18 mouse cellular contexts compared by ENCODE assay signal in the genomic region with DNA sequence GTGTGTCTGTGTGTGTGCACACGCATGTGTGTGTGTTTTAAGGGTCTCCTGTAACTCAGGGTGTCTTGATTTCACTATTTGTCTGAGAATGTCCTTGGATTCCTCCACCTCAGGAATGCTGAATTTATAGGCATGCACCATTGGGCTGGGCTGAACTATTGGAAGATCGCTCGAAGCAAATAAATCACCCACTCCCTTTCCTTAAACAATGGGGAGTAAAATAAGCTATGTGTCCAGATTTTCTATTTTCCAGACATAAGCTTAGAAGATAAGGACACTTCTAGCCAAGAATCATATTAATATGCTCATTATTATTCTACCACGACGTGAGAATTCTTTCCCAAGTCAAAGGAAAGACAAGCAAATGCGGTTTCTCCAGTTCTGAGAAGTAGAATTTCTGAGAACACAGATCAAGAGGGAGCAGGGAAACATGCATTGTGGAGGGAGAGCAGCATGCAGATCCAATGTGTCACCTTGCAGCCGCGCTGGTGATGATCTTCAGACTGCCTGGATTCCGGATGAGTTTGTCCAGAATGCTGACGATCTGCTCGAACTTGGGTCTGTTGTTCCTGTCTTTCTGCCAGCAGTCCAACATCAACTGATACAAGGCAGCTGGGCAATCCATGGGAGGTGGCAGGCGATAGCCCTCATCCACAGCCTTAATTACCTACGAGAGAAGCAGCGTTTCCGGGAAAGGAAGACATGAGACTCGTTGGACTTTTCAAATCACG.
A peak's percentile ranks its signal among the peaks of the same experiment; 100 is the strongest.
DNase-seq lines count a peak whose midpoint lies in the region; ATAC-seq and TF ChIP-seq lines count a peak whose summit lies in the region.
"Had no signal": no experiment of that assay in that cellular context is flagged by ENCODE, and none has a peak within 500 bp of the region (broad histone marks: within the 10 kb centered on the region; RNA-seq: fewer than 3 reads in every experiment).

No protein-coding gene starts in this region.

- DNase-seq in kidney, adult 2 months, result peak; percentile 0
- DNase-seq in brain, embryonic 14.5 days (ENCODE audit: low read depth), result peak; percentile 18
- DNase-seq in cerebellum, postnatal 14 days, result peak; percentile 75 to 78
- peak; percentile 2 for DNase-seq in lung, postnatal 25 days (ENCODE audit: low spot score)
- no peak for DNase-seq in forebrain, embryonic 11.5 days (ENCODE audit: low spot score)
- DNase-seq in adrenal gland, postnatal 4 days (ENCODE audit: low spot score in 2 of 2), result no peak
- no peak for DNase-seq in testis, postnatal 10 days (ENCODE audit: low spot score)
- DNase-seq: B cell, adult 2 months; gastrocnemius, adult 2 months had no signal

- no peak overlapping the region for H3K4me3 ChIP-seq in kidney, adult 2 months (ENCODE audit: insufficient read depth, low read depth, low read length)
- H3K4me3 ChIP-seq in kidney, embryonic 15.5 days (replicated peaks), result no peak overlapping the region
- no peak overlapping the region for H3K4me3 ChIP-seq in forebrain, embryonic 11.5 days (ENCODE audit: low read depth, low read length)
- H3K4me3 ChIP-seq: embryonic facial prominence, embryonic 10.5 days; forebrain, embryonic 10.5 days; gastrocnemius, adult 2 months; heart, embryonic 15.5 days; hindbrain, embryonic 15.5 days; limb, embryonic 13.5 days; megakaryocyte, embryonic 14.5 days; myocyte had no signal

- no peaks in the 10 kb centered on the region for H3K9me3 ChIP-seq in kidney, embryonic 15.5 days (replicated peaks)
- H3K9me3 ChIP-seq in forebrain, embryonic 11.5 days (ENCODE audit: control insufficient read depth, low read length), result no peaks in the 10 kb centered on the region
- H3K9me3 ChIP-seq: embryonic facial prominence, embryonic 10.5 days; forebrain, embryonic 10.5 days; heart, embryonic 15.5 days; hindbrain, embryonic 15.5 days; limb, embryonic 13.5 days had no signal

- TF ChIP-seq POLR2A in kidney, adult 2 months (IDR thresholded peaks at IDR 0.05; ENCODE audit: low read depth, low read length), result no peak
- TF ChIP-seq POLR2A in brain, embryonic 14.5 days (IDR thresholded peaks at IDR 0.05; ENCODE audit: borderline replicate concordance, extremely low read depth, insufficient read depth, insufficient read length, poor library complexity, severe bottlenecking), result no peak

- no peak overlapping the region for H3K4me2 ChIP-seq in kidney, embryonic 15.5 days
- H3K4me2 ChIP-seq in forebrain, embryonic 11.5 days (ENCODE audit: low read depth, low read length, severe bottlenecking), result no peak overlapping the region
- H3K4me2 ChIP-seq: heart, embryonic 15.5 days; hindbrain, embryonic 15.5 days; limb, embryonic 13.5 days had no signal

- 64% methylated on average over 17 of the region's 17 CpGs for WGBS in kidney, adult 2 months
- WGBS in kidney, embryonic 15.5 days, result 56% methylated on average over 17 of the region's 17 CpGs
- WGBS in forebrain, embryonic 11.5 days, result 93% methylated on average over 17 of the region's 17 CpGs

- H3K9ac ChIP-seq in kidney, embryonic 15.5 days, result no peak overlapping the region
- H3K9ac ChIP-seq in forebrain, embryonic 11.5 days (ENCODE audit: low read length), result no peak overlapping the region
- H3K9ac ChIP-seq: heart, embryonic 15.5 days; hindbrain, embryonic 15.5 days; limb, embryonic 13.5 days had no signal

- H3K27me3 ChIP-seq in kidney, adult 2 months (replicated peaks; ENCODE audit: control insufficient read depth, insufficient read depth, low read length), result no peaks in the 10 kb centered on the region
- no peaks in the 10 kb centered on the region for H3K27me3 ChIP-seq in kidney, embryonic 15.5 days
- H3K27me3 ChIP-seq in forebrain, embryonic 11.5 days (ENCODE audit: control insufficient read depth, insufficient read depth, low read length), result no peaks in the 10 kb centered on the region
- H3K27me3 ChIP-seq: heart, embryonic 15.5 days; hindbrain, embryonic 15.5 days; megakaryocyte, embryonic 14.5 days had no signal

- no peak overlapping the region for H3K27ac ChIP-seq in kidney, adult 2 months (ENCODE audit: insufficient read depth, low read depth, low read length)
- H3K27ac ChIP-seq in kidney, embryonic 15.5 days, result no peak overlapping the region
- no peak overlapping the region for H3K27ac ChIP-seq in forebrain, embryonic 11.5 days (ENCODE audit: low read depth, low read length)
- H3K27ac ChIP-seq: embryonic facial prominence, embryonic 10.5 days; forebrain, embryonic 10.5 days; gastrocnemius, adult 2 months; heart, embryonic 15.5 days; hindbrain, embryonic 15.5 days; limb, embryonic 13.5 days had no signal

- no peak for TF ChIP-seq CTCF in kidney, adult 2 months (conservative IDR thresholded peaks at IDR 0.05; ENCODE audit: insufficient read depth, insufficient read length, low read depth, low read length)
- TF ChIP-seq CTCF in brain, embryonic 14.5 days (IDR thresholded peaks at IDR 0.05; ENCODE audit: borderline replicate concordance, extremely low read depth, insufficient read depth, insufficient read length), result no peak

- ATAC-seq in kidney, embryonic 15.5 days (replicated peaks; ENCODE audit: low FRiP score), result no peak
- ATAC-seq in forebrain, embryonic 11.5 days (replicated peaks; ENCODE audit: low FRiP score), result no peak
- ATAC-seq: activated CD4-positive, CD25-positive, alpha-beta regulatory T cell, adult 4 months had no signal

- H3K4me1 ChIP-seq in kidney, adult 2 months (ENCODE audit: control insufficient read depth, insufficient read depth, low read length), result no peaks in the 10 kb centered on the region
- no peaks in the 10 kb centered on the region for H3K4me1 ChIP-seq in kidney, embryonic 15.5 days
- H3K4me1 ChIP-seq in forebrain, embryonic 11.5 days (replicated peaks; ENCODE audit: control insufficient read depth, insufficient read depth, low read length), result no peaks in the 10 kb centered on the region
- H3K4me1 ChIP-seq: embryonic facial prominence, embryonic 10.5 days; forebrain, embryonic 10.5 days; heart, embryonic 15.5 days; hindbrain, embryonic 15.5 days; limb, embryonic 13.5 days; megakaryocyte, embryonic 14.5 days had no signal

- H3K36me3 ChIP-seq in kidney, adult 2 months (ENCODE audit: control insufficient read depth, insufficient read depth, low read length), result no peaks in the 10 kb centered on the region
- H3K36me3 ChIP-seq in kidney, embryonic 15.5 days, result no peaks in the 10 kb centered on the region
- H3K36me3 ChIP-seq in forebrain, embryonic 11.5 days (ENCODE audit: control insufficient read depth, insufficient read depth, low read length), result no peaks in the 10 kb centered on the region
- H3K36me3 ChIP-seq: embryonic facial prominence, embryonic 10.5 days; heart, embryonic 15.5 days; hindbrain, embryonic 15.5 days; limb, embryonic 13.5 days had no signal

Comparison
In these comparisons a context has a peak if more than half of its experiments do, and no peak if none do; other contexts are left out.
1. DNase-seq: peak in kidney, adult 2 months (single experiment), brain, embryonic 14.5 days (single experiment), cerebellum, postnatal 14 days (2 of 2) and lung, postnatal 25 days (single experiment); none in forebrain, embryonic 11.5 days (single experiment), adrenal gland, postnatal 4 days (0 of 2) and testis, postnatal 10 days (single experiment).